In the genomic region with DNA sequence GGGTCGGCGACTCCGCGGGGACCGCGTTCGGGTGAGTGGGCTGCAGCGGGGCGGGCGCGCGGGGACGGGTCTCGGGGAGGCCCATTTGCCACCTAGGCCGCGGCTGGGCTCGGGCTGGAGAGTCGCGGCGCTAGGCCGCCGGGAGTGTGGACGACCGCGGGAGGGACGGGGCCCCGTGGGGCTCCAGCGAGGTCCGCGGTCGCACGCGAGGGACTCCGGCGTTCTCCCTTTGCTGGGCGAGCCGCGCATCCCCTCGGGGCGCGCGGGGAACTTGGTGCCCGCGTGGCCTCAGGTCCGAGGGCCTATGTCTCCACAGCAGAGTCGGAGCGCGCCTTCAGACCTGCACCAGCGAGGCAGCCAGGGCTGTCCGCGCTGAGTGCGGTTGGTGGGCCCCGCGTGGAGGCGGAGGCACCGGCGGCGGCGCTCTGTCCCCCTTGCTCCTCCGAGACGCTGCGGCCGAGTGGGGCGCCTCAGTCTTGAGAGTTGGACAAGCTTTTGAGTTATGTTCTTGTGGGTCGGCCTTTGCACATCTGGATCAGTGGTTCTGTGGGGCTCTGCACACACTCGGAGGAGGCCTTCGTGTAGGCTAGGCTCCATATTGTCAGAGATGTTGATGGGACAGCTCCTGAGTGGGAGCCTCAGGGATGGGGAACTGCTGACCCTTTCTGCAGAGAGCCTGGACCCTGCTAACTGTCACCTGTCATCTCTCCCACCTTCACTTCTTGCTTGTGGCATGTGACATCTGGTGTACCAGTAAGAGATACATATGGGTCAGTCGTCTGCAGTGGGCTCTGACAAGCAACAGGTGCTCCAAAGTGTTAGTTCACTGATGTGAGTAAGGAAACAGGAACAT, we compare ENCODE assay signal across 8 mouse cellular contexts. TPM values are rescaled to one million over a fixed set of nuclear protein-coding genes. Genes with fewer than 3 reads are reported as not detected.
DNase-seq lines count a peak whose midpoint lies in the region; ATAC-seq lines count a peak whose summit lies in the region.

No protein-coding gene starts in this region.

- peak overlapping the region; percentile 94 for H3K9ac ChIP-seq in hindbrain, embryonic 13.5 days

- DNase-seq in heart, adult 11 months = peak; percentile 89
- no peak for DNase-seq in heart, postnatal 14 days
- peak; percentile 19 for DNase-seq in embryo, embryonic 9.5 days (ENCODE audit: extremely low spot score)
- DNase-seq in lung, postnatal 36 days = peak; percentile 20
- no peak for DNase-seq in cerebellum, postnatal 14 days

- peak; percentile 9 for ATAC-seq in CD4-positive, CD25-positive, alpha-beta regulatory T cell, adult 4 months
- ATAC-seq in hindbrain, embryonic 13.5 days (ENCODE audit: low FRiP score) = peak; percentile 62
- no peak for ATAC-seq in monocyte, adult 5-6 weeks (replicated peaks; ENCODE audit: insufficient number of reproducible peaks, low FRiP score, low TSS enrichment, poor library complexity, severe bottlenecking)

- H3K9me3 ChIP-seq in hindbrain, embryonic 13.5 days = no peaks in the 10 kb centered on the region

- peaks cover 51% of the 10 kb centered on the region for H3K4me1 ChIP-seq in hindbrain, embryonic 13.5 days (replicated peaks)

- H3K27ac ChIP-seq in hindbrain, embryonic 13.5 days = peak overlapping the region; percentile 91

- H3K4me3 ChIP-seq in hindbrain, embryonic 13.5 days = peak overlapping the region; percentile 87

- peak overlapping the region; percentile 97 for H3K4me2 ChIP-seq in hindbrain, embryonic 13.5 days

- WGBS in hindbrain, embryonic 13.5 days = 1% methylated on average over 65 of the region's 68 CpGs

- intact Hi-C loops in heart, postnatal 14 days (cut with DNase I) = no loop called here

- H3K27me3 ChIP-seq in hindbrain, embryonic 13.5 days = no peaks in the 10 kb centered on the region

- H3K36me3 ChIP-seq in hindbrain, embryonic 13.5 days = peaks cover 13% of the 10 kb centered on the region

RNA-seq across cellular contexts. Expression of a gene that starts 0.6 kb away (rescaled TPM):
- total RNA-seq in heart, postnatal 14 days (2021) = 10 to 100 TPM; 33.4 to 35.7 TPM
- polyA plus RNA-seq in CD4-positive, CD25-positive, alpha-beta regulatory T cell, adult 4 months (2017; shearing (Covaris generic)) = 10 to 100 TPM; 20.6 to 24.3 TPM
- polyA plus RNA-seq in hindbrain, embryonic 13.5 days (2015; fragmentation: Nextera tagmentation; extraction: Ambion mirVana) = 58.2 and 60.8 TPM in 2 replicates
- total RNA-seq in monocyte, adult 5-6 weeks (2017) = 53.1 to 58.2 TPM (median 54.9 TPM) in 3 replicates

RNA-seq across cellular contexts. Expression of a gene that starts 15.4 kb away (rescaled TPM):
- not detected for total RNA-seq in heart, postnatal 14 days (2021)
- not detected for polyA plus RNA-seq in CD4-positive, CD25-positive, alpha-beta regulatory T cell, adult 4 months (2017; shearing (Covaris generic))
- 3.1 TPM in 2 replicates for polyA plus RNA-seq in hindbrain, embryonic 13.5 days (2015; fragmentation: Nextera tagmentation; extraction: Ambion mirVana)
- total RNA-seq in monocyte, adult 5-6 weeks (2017) = not detected in 3 replicates

RNA-seq across cellular contexts. Expression of a gene that starts 49.3 kb away (rescaled TPM):
- 10 to 100 TPM; 18.7 to 19.7 TPM for total RNA-seq in heart, postnatal 14 days (2021)
- polyA plus RNA-seq in CD4-positive, CD25-positive, alpha-beta regulatory T cell, adult 4 months (2017; shearing (Covaris generic)) = 10 to 100 TPM; 42.6 to 52.6 TPM
- 31.9 and 35.0 TPM in 2 replicates for polyA plus RNA-seq in hindbrain, embryonic 13.5 days (2015; fragmentation: Nextera tagmentation; extraction: Ambion mirVana)
- 13.7 to 21.6 TPM (median 15.9 TPM) in 3 replicates for total RNA-seq in monocyte, adult 5-6 weeks (2017)

RNA-seq across cellular contexts. Expression of a gene that starts 51.6 kb away (rescaled TPM):
- total RNA-seq in heart, postnatal 14 days (2021) = 10 to 100 TPM; 87.1 to 95.9 TPM
- 100 to 1,000 TPM in 1 of 2 experiments, 10 to 100 TPM in 1; 83.1 to 115 TPM for polyA plus RNA-seq in CD4-positive, CD25-positive, alpha-beta regulatory T cell, adult 4 months (2017; shearing (Covaris generic))
- 208 and 213 TPM in 2 replicates for polyA plus RNA-seq in hindbrain, embryonic 13.5 days (2015; fragmentation: Nextera tagmentation; extraction: Ambion mirVana)
- 50.1 to 102 TPM (median 65.6 TPM) in 3 replicates for total RNA-seq in monocyte, adult 5-6 weeks (2017)

Comparison
In these comparisons a context has a peak if more than half of its experiments do, and no peak if none do; other contexts are left out.
1. DNase-seq: peak in heart, adult 11 months (single experiment), embryo, embryonic 9.5 days (single experiment) and lung, postnatal 36 days (single experiment); none in heart, postnatal 14 days (0 of 2) and cerebellum, postnatal 14 days (0 of 2).